Comparison of ENCODE assay signal across 12 mouse cellular contexts in the genomic region with DNA sequence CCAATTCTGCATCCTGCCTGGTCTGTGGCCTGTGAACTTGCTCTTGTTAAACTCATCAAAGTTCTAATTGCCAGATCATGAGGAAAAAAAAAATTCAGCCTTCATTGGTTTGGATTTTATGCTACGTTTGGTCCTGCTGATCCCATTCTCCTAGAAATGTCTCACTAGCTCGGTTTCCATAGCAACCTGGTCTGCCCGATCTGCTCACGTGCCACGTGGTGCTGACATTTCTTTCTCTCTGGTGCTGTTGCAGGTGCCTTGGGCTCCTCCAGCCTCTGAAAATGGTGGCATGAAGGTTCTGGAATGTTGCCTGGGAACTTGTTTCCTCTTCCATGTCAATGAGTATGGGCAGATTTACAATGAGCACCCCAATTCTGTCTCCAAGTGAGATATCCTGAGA. TPM values are rescaled to one million over a fixed set of nuclear protein-coding genes. Genes with fewer than 3 reads are reported as not detected.
A peak's percentile ranks its signal among the peaks of the same experiment; 100 is the strongest.
DNase-seq lines count a peak whose midpoint lies in the region; ATAC-seq lines count a peak whose summit lies in the region.
"Had no signal": no experiment of that assay in that cellular context is flagged by ENCODE, and none has a peak within 500 bp of the region (broad histone marks: within the 10 kb centered on the region; RNA-seq: fewer than 3 reads in every experiment).

No protein-coding gene starts in this region.

- peaks cover 71% of the 10 kb centered on the region for H3K4me1 ChIP-seq in midbrain, embryonic 10.5 days
- peaks cover 21% of the 10 kb centered on the region for H3K4me1 ChIP-seq in midbrain, embryonic 11.5 days (ENCODE audit: control insufficient read depth, insufficient read depth, low read length)
- H3K4me1 ChIP-seq in forebrain, embryonic 12.5 days, result peaks cover 59% of the 10 kb centered on the region
- no peaks in the 10 kb centered on the region for H3K4me1 ChIP-seq in liver, embryonic 11.5 days (replicated peaks; ENCODE audit: control insufficient read depth, insufficient read depth, low read length)
- H3K4me1 ChIP-seq: heart, embryonic 15.5 days had no signal

- no peaks in the 10 kb centered on the region for H3K36me3 ChIP-seq in midbrain, embryonic 10.5 days
- no peaks in the 10 kb centered on the region for H3K36me3 ChIP-seq in midbrain, embryonic 11.5 days (ENCODE audit: control insufficient read depth, insufficient read depth, low read length)
- H3K36me3 ChIP-seq in forebrain, embryonic 12.5 days (replicated peaks), result no peaks in the 10 kb centered on the region
- no peaks in the 10 kb centered on the region for H3K36me3 ChIP-seq in liver, embryonic 11.5 days (ENCODE audit: control insufficient read depth, insufficient read depth, low read length)
- H3K36me3 ChIP-seq: heart, embryonic 15.5 days; limb, embryonic 15.5 days had no signal

- no peak overlapping the region for H3K9ac ChIP-seq in midbrain, embryonic 11.5 days (ENCODE audit: low read length)
- H3K9ac ChIP-seq in forebrain, embryonic 12.5 days, result no peak overlapping the region
- H3K9ac ChIP-seq in liver, embryonic 11.5 days (ENCODE audit: low read depth, low read length), result no peak overlapping the region
- H3K9ac ChIP-seq: heart, embryonic 15.5 days; limb, embryonic 15.5 days had no signal

- peak overlapping the region; percentile 4; the same call in 1 of the 2 replicates for H3K27ac ChIP-seq in midbrain, embryonic 10.5 days (replicated peaks)
- H3K27ac ChIP-seq in midbrain, embryonic 11.5 days (ENCODE audit: low read depth, low read length), result no peak overlapping the region
- H3K27ac ChIP-seq in forebrain, embryonic 12.5 days, result peak overlapping the region; percentile 66
- no peak overlapping the region for H3K27ac ChIP-seq in liver, embryonic 11.5 days (ENCODE audit: low read depth, low read length)
- H3K27ac ChIP-seq: heart, embryonic 15.5 days; limb, embryonic 15.5 days had no signal

- H3K9me3 ChIP-seq in midbrain, embryonic 10.5 days (replicated peaks), result no peaks in the 10 kb centered on the region
- H3K9me3 ChIP-seq in midbrain, embryonic 11.5 days (ENCODE audit: control insufficient read depth, low read length), result no peaks in the 10 kb centered on the region
- no peaks in the 10 kb centered on the region for H3K9me3 ChIP-seq in forebrain, embryonic 12.5 days
- H3K9me3 ChIP-seq in liver, embryonic 11.5 days (ENCODE audit: control insufficient read depth, low read length), result no peaks in the 10 kb centered on the region
- H3K9me3 ChIP-seq: heart, embryonic 15.5 days; limb, embryonic 15.5 days had no signal

- ATAC-seq in midbrain, embryonic 11.5 days (ENCODE audit: low FRiP score), result no peak
- ATAC-seq in forebrain, embryonic 12.5 days (ENCODE audit: low FRiP score), result no peak
- ATAC-seq in liver, embryonic 11.5 days (replicated peaks; ENCODE audit: low FRiP score), result no peak

- no peak for DNase-seq in midbrain, embryonic 10.5 days (ENCODE audit: low spot score)
- no peak for DNase-seq in midbrain, embryonic 11.5 days (ENCODE audit: low spot score, missing footprints)
- peak; percentile 77 for DNase-seq in layer of hippocampus, adult 9-11 months
- DNase-seq in right cerebral cortex, postnatal 36 days (ENCODE audit: low spot score in 2 of 2), result peak; percentile 47 to 60
- no peak for DNase-seq in ovary, postnatal 10 days (ENCODE audit: low spot score)
- no peak for DNase-seq in liver, embryonic 11.5 days (ENCODE audit: low spot score)
- DNase-seq: cerebellum, postnatal 36 days; kidney, postnatal 10 days; thymus, postnatal 14 days had no signal

- no peak overlapping the region for H3K4me2 ChIP-seq in midbrain, embryonic 11.5 days
- H3K4me2 ChIP-seq in forebrain, embryonic 12.5 days, result no peak overlapping the region; the same call in 1 of the 2 replicates
- H3K4me2 ChIP-seq in liver, embryonic 11.5 days, result no peak overlapping the region
- H3K4me2 ChIP-seq: heart, embryonic 15.5 days; limb, embryonic 15.5 days had no signal

- no peak overlapping the region for H3K4me3 ChIP-seq in midbrain, embryonic 10.5 days
- no peak overlapping the region for H3K4me3 ChIP-seq in midbrain, embryonic 11.5 days (ENCODE audit: low read depth, low read length)
- no peak overlapping the region for H3K4me3 ChIP-seq in forebrain, embryonic 12.5 days (replicated peaks)
- H3K4me3 ChIP-seq in liver, embryonic 11.5 days (ENCODE audit: low read depth, low read length), result no peak overlapping the region
- H3K4me3 ChIP-seq: heart, embryonic 15.5 days; limb, embryonic 15.5 days had no signal

- H3K27me3 ChIP-seq in midbrain, embryonic 10.5 days (ENCODE audit: low read depth, poor library complexity, severe bottlenecking), result peaks cover 55% of the 10 kb centered on the region
- peaks cover 4% of the 10 kb centered on the region; the same call in 1 of the 2 replicates for H3K27me3 ChIP-seq in midbrain, embryonic 11.5 days (ENCODE audit: control insufficient read depth, insufficient read depth, low read length)
- peaks cover 12% of the 10 kb centered on the region; the same call in 1 of the 2 replicates for H3K27me3 ChIP-seq in forebrain, embryonic 12.5 days
- H3K27me3 ChIP-seq in liver, embryonic 11.5 days (replicated peaks; ENCODE audit: control insufficient read depth, insufficient read depth, low read length), result no peaks in the 10 kb centered on the region
- H3K27me3 ChIP-seq: limb, embryonic 15.5 days had no signal

- 24% methylated on average over 5 of the region's 5 CpGs for WGBS in midbrain, embryonic 10.5 days
- 16% methylated on average over 5 of the region's 5 CpGs for WGBS in midbrain, embryonic 11.5 days
- WGBS in forebrain, embryonic 12.5 days, result 11% methylated on average over 5 of the region's 5 CpGs
- WGBS in liver, embryonic 11.5 days, result 53% methylated on average over 5 of the region's 5 CpGs

RNA-seq across cellular contexts. Expression of a gene that starts 39.4 kb away (rescaled TPM):
- polyA plus RNA-seq in midbrain, embryonic 10.5 days (2016; fragmentation: Nextera tagmentation; extraction: Ambion mirVana), result 1,354 and 2,071 TPM in 2 replicates
- polyA plus RNA-seq in midbrain, embryonic 11.5 days (2014; fragmentation: Nextera tagmentation; extraction: Ambion mirVana), result 1,391 and 1,438 TPM in 2 replicates
- polyA plus RNA-seq in forebrain, embryonic 12.5 days (2016; fragmentation: Nextera tagmentation; extraction: Ambion mirVana), result 5,265 and 5,863 TPM in 2 replicates
- 143 and 171 TPM in 2 replicates for polyA plus RNA-seq in liver, embryonic 11.5 days (2014; fragmentation: Nextera tagmentation; extraction: Ambion mirVana)

RNA-seq across cellular contexts. Expression of a gene that starts 50.6 kb away (rescaled TPM):
- 76.4 and 103 TPM in 2 replicates for polyA plus RNA-seq in midbrain, embryonic 10.5 days (2016; fragmentation: Nextera tagmentation; extraction: Ambion mirVana)
- polyA plus RNA-seq in midbrain, embryonic 11.5 days (2014; fragmentation: Nextera tagmentation; extraction: Ambion mirVana), result 110 and 117 TPM in 2 replicates
- polyA plus RNA-seq in forebrain, embryonic 12.5 days (2016; fragmentation: Nextera tagmentation; extraction: Ambion mirVana), result 144 and 156 TPM in 2 replicates
- 25.9 and 26.2 TPM in 2 replicates for polyA plus RNA-seq in liver, embryonic 11.5 days (2014; fragmentation: Nextera tagmentation; extraction: Ambion mirVana)

Comparison
In these comparisons a context has a peak if more than half of its experiments do, and no peak if none do; other contexts are left out.
1. H3K27ac ChIP-seq: peak in midbrain, embryonic 10.5 days (single experiment) and forebrain, embryonic 12.5 days (single experiment); none in midbrain, embryonic 11.5 days (single experiment) and liver, embryonic 11.5 days (single experiment).
2. DNase-seq: peak in layer of hippocampus, adult 9-11 months (single experiment) and right cerebral cortex, postnatal 36 days (2 of 2); none in midbrain, embryonic 10.5 days (single experiment), midbrain, embryonic 11.5 days (single experiment), ovary, postnatal 10 days (single experiment) and liver, embryonic 11.5 days (single experiment).